Mouse (Mus musculus): ENCODE measurements around the gene Apod. TPM values are rescaled to one million over a fixed set of nuclear protein-coding genes. Genes with fewer than 3 reads are reported as not detected.

Apod gene
- polyA plus RNA-seq, 1 experiment from 2014 or later = 93.8 TPM

GRCm38 (mm10) chr16:31299164-31299959, 15.2 kb downstream of the Apod start:
- H3K4me2 ChIP-seq = no peak overlapping the region
- no peaks in the 10 kb centered on the region for H3K36me3 ChIP-seq
- H3K4me1 ChIP-seq (replicated peaks) = peaks cover 26% of the 10 kb centered on the region
- no peaks in the 10 kb centered on the region for H3K27me3 ChIP-seq
- WGBS = 29% methylated on average over 11 of the region's 11 CpGs
- no peak overlapping the region for H3K27ac ChIP-seq (replicated peaks)
- no peaks in the 10 kb centered on the region for H3K9me3 ChIP-seq
- peak; percentile 62; the same call in 1 of the 2 replicates for ATAC-seq (ENCODE audit: low FRiP score, low read depth)
- no peak overlapping the region for H3K4me3 ChIP-seq
- H3K9ac ChIP-seq = no peak overlapping the region

- H3K9me3 ChIP-seq = no peaks in the 10 kb centered on the region
- no peak overlapping the region for H3K9ac ChIP-seq
- no peaks in the 10 kb centered on the region for H3K27me3 ChIP-seq
- 93% methylated on average over 7 of the region's 7 CpGs for WGBS
- no peak overlapping the region for H3K4me3 ChIP-seq
- peaks cover 23% of the 10 kb centered on the region for H3K4me1 ChIP-seq (replicated peaks)
- H3K27ac ChIP-seq (replicated peaks) = no peak overlapping the region
- ATAC-seq (ENCODE audit: low FRiP score, low read depth) = no peak
- no peak overlapping the region for H3K4me2 ChIP-seq
- H3K36me3 ChIP-seq = no peaks in the 10 kb centered on the region
Observed at GRCm38 (mm10) chr16:31297113-31297512, 17.5 kb downstream of the Apod start.

GRCm38 (mm10) chr16:31293761-31294160, 20.8 kb downstream of the Apod start:
- Histone ChIP-seq H3K4me2 (no peak overlapping the region), H3K9me3 (no peaks in the 10 kb centered on the region), H3K9ac (no peak overlapping the region), H3K27me3 (no peaks in the 10 kb centered on the region), H3K4me3 (no peak overlapping the region), H3K4me1 (replicated peaks) (peaks cover 4% of the 10 kb centered on the region; the same call in 1 of the 2 replicates), H3K27ac (replicated peaks) (no peak overlapping the region), H3K36me3 (no peaks in the 10 kb centered on the region)
- no peak for ATAC-seq (ENCODE audit: low FRiP score, low read depth)
- 74% methylated on average over 4 of the region's 4 CpGs for whole genome bisulfite sequencing

- 85% methylated on average over 7 of the region's 7 CpGs for WGBS
- Histone ChIP-seq H3K9me3 (no peaks in the 10 kb centered on the region), H3K4me3 (no peak overlapping the region), H3K27me3 (no peaks in the 10 kb centered on the region), H3K9ac (no peak overlapping the region), H3K27ac (replicated peaks) (0 out of 2 replicates have a peak overlapping the region, but pooled peaks have one; percentile 2), H3K36me3 (no peaks in the 10 kb centered on the region), H3K4me2 (no peak overlapping the region), H3K4me1 (replicated peaks) (0 out of 2 replicates have a peak, but pooled peaks cover 4% of the 10 kb centered on the region)
- ATAC-seq (ENCODE audit: low FRiP score, low read depth) = no peak
Observed at GRCm38 (mm10) chr16:31290751-31291365, 23.8 kb downstream of the Apod start.

- Histone ChIP-seq H3K9ac (no peak overlapping the region), H3K36me3 (no peaks in the 10 kb centered on the region), H3K4me1 (replicated peaks) (0 out of 2 replicates have a peak, but pooled peaks cover 4% of the 10 kb centered on the region), H3K27ac (replicated peaks) (0 out of 2 replicates have a peak overlapping the region, but pooled peaks have one; percentile 2), H3K9me3 (no peaks in the 10 kb centered on the region), H3K4me2 (no peak overlapping the region), H3K4me3 (no peak overlapping the region), H3K27me3 (no peaks in the 10 kb centered on the region)
- no peak for ATAC-seq (ENCODE audit: low FRiP score, low read depth)
- 67% methylated on average over 10 of the region's 10 CpGs for WGBS
Observed at GRCm38 (mm10) chr16:31290281-31290680, 24.3 kb downstream of the Apod start.

GRCm38 (mm10) chr16:31287712-31288111, 26.9 kb downstream of the Apod start:
- Histone ChIP-seq H3K36me3 (no peaks in the 10 kb centered on the region), H3K4me2 (no peak overlapping the region), H3K27me3 (no peaks in the 10 kb centered on the region), H3K4me1 (replicated peaks) (0 out of 2 replicates have a peak, but pooled peaks cover 4% of the 10 kb centered on the region), H3K4me3 (no peak overlapping the region), H3K9ac (no peak overlapping the region), H3K9me3 (no peaks in the 10 kb centered on the region), H3K27ac (replicated peaks) (no peak overlapping the region)
- 85% methylated on average over 3 of the region's 3 CpGs for WGBS
- ATAC-seq (ENCODE audit: low FRiP score, low read depth) = no peak

- no peaks in the 10 kb centered on the region for H3K36me3 ChIP-seq
- WGBS = 90% methylated on average over 11 of the region's 11 CpGs
- H3K4me3 ChIP-seq = no peak overlapping the region
- H3K4me2 ChIP-seq = no peak overlapping the region
- H3K9me3 ChIP-seq = no peaks in the 10 kb centered on the region
- no peak overlapping the region for H3K9ac ChIP-seq
- ATAC-seq (ENCODE audit: low FRiP score, low read depth) = no peak
- H3K27ac ChIP-seq (replicated peaks) = no peak overlapping the region
- H3K27me3 ChIP-seq = no peaks in the 10 kb centered on the region
- H3K4me1 ChIP-seq (replicated peaks) = 0 out of 2 replicates have a peak, but pooled peaks cover 4% of the 10 kb centered on the region
Observed at GRCm38 (mm10) chr16:31286801-31287488, 27.7 kb downstream of the Apod start.

GRCm38 (mm10) chr16:31281981-31282380, 32.6 kb downstream of the Apod start:
- Histone ChIP-seq H3K4me2 (no peak overlapping the region), H3K9me3 (no peaks in the 10 kb centered on the region), H3K27me3 (no peaks in the 10 kb centered on the region), H3K36me3 (no peaks in the 10 kb centered on the region), H3K4me3 (no peak overlapping the region), H3K9ac (no peak overlapping the region), H3K27ac (replicated peaks) (no peak overlapping the region), H3K4me1 (replicated peaks) (no peaks in the 10 kb centered on the region)
- WGBS = 74% methylated on average over 2 of the region's 2 CpGs
- no peak for ATAC-seq (ENCODE audit: low FRiP score, low read depth)

GRCm38 (mm10) chr16:31280176-31280575, 34.4 kb downstream of the Apod start:
- no peaks in the 10 kb centered on the region for H3K27me3 ChIP-seq
- H3K4me2 ChIP-seq = no peak overlapping the region
- H3K27ac ChIP-seq (replicated peaks) = no peak overlapping the region
- H3K4me3 ChIP-seq = no peak overlapping the region
- no peak for ATAC-seq (ENCODE audit: low FRiP score, low read depth)
- H3K9ac ChIP-seq = no peak overlapping the region
- no peaks in the 10 kb centered on the region for H3K9me3 ChIP-seq
- WGBS = 92% methylated on average over 4 of the region's 4 CpGs
- no peaks in the 10 kb centered on the region for H3K36me3 ChIP-seq
- H3K4me1 ChIP-seq (replicated peaks) = no peaks in the 10 kb centered on the region; the same call in 1 of the 2 replicates

GRCm38 (mm10) chr16:31278581-31278980, 36.0 kb downstream of the Apod start:
- H3K36me3 ChIP-seq = no peaks in the 10 kb centered on the region
- H3K9ac ChIP-seq = no peak overlapping the region
- 75% methylated on average over 6 of the region's 6 CpGs for WGBS
- ATAC-seq (ENCODE audit: low FRiP score, low read depth) = no peak
- no peaks in the 10 kb centered on the region for H3K27me3 ChIP-seq
- no peaks in the 10 kb centered on the region for H3K9me3 ChIP-seq
- H3K27ac ChIP-seq (replicated peaks) = no peak overlapping the region
- H3K4me2 ChIP-seq = no peak overlapping the region
- no peak overlapping the region for H3K4me3 ChIP-seq
- H3K4me1 ChIP-seq (replicated peaks) = peaks cover 5% of the 10 kb centered on the region

GRCm38 (mm10) chr16:31278081-31278480, 36.5 kb downstream of the Apod start:
- H3K9ac ChIP-seq = no peak overlapping the region
- H3K4me2 ChIP-seq = no peak overlapping the region
- no peaks in the 10 kb centered on the region for H3K9me3 ChIP-seq
- no peak overlapping the region for H3K4me3 ChIP-seq
- no peaks in the 10 kb centered on the region for H3K36me3 ChIP-seq
- no peaks in the 10 kb centered on the region for H3K27me3 ChIP-seq
- peaks cover 10% of the 10 kb centered on the region for H3K4me1 ChIP-seq (replicated peaks)
- H3K27ac ChIP-seq (replicated peaks) = no peak overlapping the region
- ATAC-seq (ENCODE audit: low FRiP score, low read depth) = no peak
- 66% methylated on average over 2 of the region's 2 CpGs for WGBS

GRCm38 (mm10) chr16:31276962-31277361, 37.6 kb downstream of the Apod start:
- Histone ChIP-seq H3K9me3 (no peaks in the 10 kb centered on the region), H3K4me1 (replicated peaks) (peaks cover 21% of the 10 kb centered on the region), H3K36me3 (no peaks in the 10 kb centered on the region), H3K27me3 (no peaks in the 10 kb centered on the region), H3K9ac (no peak overlapping the region), H3K27ac (replicated peaks) (0 out of 2 replicates have a peak overlapping the region, but pooled peaks have one; percentile 39), H3K4me3 (no peak overlapping the region), H3K4me2 (no peak overlapping the region)
- WGBS = 82% methylated on average over 7 of the region's 7 CpGs
- no peak for ATAC-seq (ENCODE audit: low FRiP score, low read depth)

Measured in hindbrain, embryonic 15.5 days (tissue).